Mouse (Mus musculus): ENCODE data around the gene Josd2. TPM values are rescaled to one million over a fixed set of nuclear protein-coding genes. Genes with fewer than 3 reads are reported as not detected.

Josd2 gene
- polyA plus RNA-seq, 1 experiment from 2014 or later: 134 TPM

DNA sequence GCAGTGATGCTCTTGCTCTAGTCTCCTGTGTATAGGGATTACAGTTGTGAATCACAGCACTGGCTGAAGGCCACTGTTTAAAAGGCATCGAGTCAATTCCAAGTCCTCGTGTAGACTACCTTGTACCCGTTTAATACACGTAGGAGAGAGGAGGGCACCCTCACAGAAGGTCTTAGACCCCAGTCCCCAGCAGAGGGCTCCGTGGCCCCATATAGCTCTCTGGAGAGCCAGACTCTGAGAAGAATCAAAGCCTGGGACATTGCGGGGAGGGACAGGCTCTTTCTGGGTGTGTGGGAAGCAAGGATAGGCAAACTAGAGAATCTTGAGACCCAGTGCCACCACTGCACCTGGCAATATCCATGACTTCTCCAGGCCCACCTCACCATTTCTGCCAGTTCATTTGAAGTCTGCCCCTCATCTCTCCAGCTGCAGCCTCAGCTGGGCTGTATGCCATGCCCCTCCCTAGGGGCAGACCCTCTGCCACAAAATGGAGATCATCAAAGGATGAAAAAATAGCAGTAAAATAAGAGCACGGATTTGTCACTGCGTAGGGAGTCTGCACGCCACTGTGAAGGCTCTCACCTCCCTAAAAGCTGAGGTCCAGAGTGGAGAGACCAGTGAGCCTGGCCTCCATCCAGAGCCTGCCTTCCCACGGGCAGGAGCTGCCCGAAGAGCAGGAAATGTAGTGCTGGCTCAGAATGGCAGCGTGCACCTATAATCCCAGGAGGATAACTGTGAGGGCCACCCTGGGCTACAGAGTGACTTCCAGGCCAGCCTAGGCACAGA lies 21.5 kb upstream of the Josd2 start:
- Histone ChIP-seq H3K9me3 (replicated peaks) (no peaks in the 10 kb centered on the region), H3K9ac (no peak overlapping the region), H3K36me3 (0 out of 2 replicates have a peak, but pooled peaks cover 3% of the 10 kb centered on the region), H3K4me2 (no peak overlapping the region), H3K27ac (peak overlapping the region; percentile 19; the same call in 1 of the 2 replicates), H3K27me3 (peaks cover 49% of the 10 kb centered on the region), H3K4me3 (no peak overlapping the region), H3K4me1 (replicated peaks) (peaks cover 49% of the 10 kb centered on the region)
- WGBS: 30% methylated on average over 12 of the region's 12 CpGs
- no peak for ATAC-seq (replicated peaks; ENCODE audit: insufficient number of reproducible peaks, insufficient read depth, low FRiP score, low read depth)

DNA sequence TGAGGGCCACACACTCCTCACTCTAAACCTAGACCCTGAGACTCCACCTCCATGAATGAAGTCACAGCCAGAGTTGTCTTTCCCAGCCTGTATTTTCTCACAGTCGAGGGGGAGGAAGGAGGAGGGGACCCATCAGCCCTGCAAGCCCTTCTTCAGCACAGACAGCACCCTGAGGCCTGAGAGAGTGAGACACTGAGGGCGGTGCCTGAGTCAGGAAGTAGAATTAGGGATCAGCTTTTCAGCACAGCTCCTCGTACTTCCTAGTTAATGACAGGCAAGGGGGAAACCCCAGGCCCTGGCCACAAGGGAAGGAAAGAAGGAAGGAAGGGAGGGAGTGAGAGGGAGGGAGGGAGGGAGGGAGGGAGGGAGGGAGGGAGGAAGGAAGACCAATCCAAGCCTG lies 14.5 kb upstream of the Josd2 start:
- H3K4me3 ChIP-seq: no peak overlapping the region
- no peaks in the 10 kb centered on the region for H3K36me3 ChIP-seq
- no peak overlapping the region; the same call in 1 of the 2 replicates for H3K27ac ChIP-seq
- no peak overlapping the region for H3K4me2 ChIP-seq
- H3K27me3 ChIP-seq: no peaks in the 10 kb centered on the region
- 21% methylated on average over 3 of the region's 3 CpGs for WGBS
- H3K9me3 ChIP-seq (replicated peaks): no peaks in the 10 kb centered on the region
- peaks cover 6% of the 10 kb centered on the region for H3K4me1 ChIP-seq (replicated peaks)
- peak; percentile 38; the same call in 1 of the 2 replicates for ATAC-seq (replicated peaks; ENCODE audit: insufficient number of reproducible peaks, insufficient read depth, low FRiP score, low read depth)
- H3K9ac ChIP-seq: peak overlapping the region; percentile 31; the same call in 1 of the 2 replicates

DNA sequence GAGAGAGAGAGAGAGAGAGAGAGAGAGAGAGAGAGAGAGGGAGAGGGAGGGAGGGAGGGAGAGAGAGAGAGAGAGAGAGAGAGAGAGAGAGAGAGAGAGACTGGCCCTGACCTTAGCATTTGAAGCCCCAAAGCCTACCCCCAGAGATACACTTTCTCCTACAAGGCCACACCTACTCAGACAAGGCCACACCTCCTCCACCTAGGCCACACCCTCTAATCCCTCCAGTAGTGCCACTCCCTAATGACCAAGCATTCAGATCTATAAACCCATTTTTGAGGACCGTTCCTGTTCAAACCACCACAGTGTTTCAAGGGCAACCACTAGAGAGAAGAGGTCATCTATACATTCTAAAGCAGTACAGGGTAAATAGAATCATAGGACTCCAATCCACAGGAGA lies 11.5 kb upstream of the Josd2 start:
- H3K4me3 ChIP-seq: no peak overlapping the region
- no peak overlapping the region for H3K9ac ChIP-seq
- peaks cover 2% of the 10 kb centered on the region; the same call in 1 of the 2 replicates for H3K36me3 ChIP-seq
- no peak for ATAC-seq (replicated peaks; ENCODE audit: insufficient number of reproducible peaks, insufficient read depth, low FRiP score, low read depth)
- H3K27me3 ChIP-seq: peaks cover 22% of the 10 kb centered on the region
- WGBS: 86% methylated on average over 1 of the region's 1 CpGs
- H3K4me1 ChIP-seq (replicated peaks): peaks cover 6% of the 10 kb centered on the region
- no peak overlapping the region for H3K27ac ChIP-seq
- no peaks in the 10 kb centered on the region; the same call in 1 of the 2 replicates for H3K9me3 ChIP-seq (replicated peaks)
- no peak overlapping the region for H3K4me2 ChIP-seq

DNA sequence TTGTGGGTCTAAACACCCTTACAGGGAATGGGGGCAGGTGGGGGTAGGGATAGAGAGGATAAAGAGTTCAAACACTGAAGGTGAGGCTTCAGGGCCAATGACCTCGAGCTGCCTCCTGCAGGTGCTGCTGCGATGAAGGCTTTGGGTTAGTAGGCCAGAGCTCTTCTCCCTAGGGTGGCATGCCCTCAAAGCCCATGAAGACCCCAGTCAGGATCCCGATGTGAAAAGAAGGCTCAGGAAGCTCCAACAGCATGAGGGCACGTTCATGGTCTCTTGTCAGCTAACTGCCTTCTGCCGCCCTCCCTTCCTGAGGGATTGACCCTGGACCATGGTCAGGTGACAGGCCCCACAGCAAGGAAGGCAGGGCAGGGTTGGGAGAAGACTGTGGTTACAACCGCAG lies 7.7 kb upstream of the Josd2 start:
- Histone ChIP-seq H3K4me1 (replicated peaks) (peaks cover 15% of the 10 kb centered on the region), H3K4me2 (no peak overlapping the region), H3K27me3 (peaks cover 47% of the 10 kb centered on the region), H3K27ac (no peak overlapping the region), H3K9ac (no peak overlapping the region), H3K9me3 (replicated peaks) (no peaks in the 10 kb centered on the region; the same call in 1 of the 2 replicates), H3K36me3 (peaks cover 9% of the 10 kb centered on the region; the same call in 1 of the 2 replicates), H3K4me3 (no peak overlapping the region)
- 71% methylated on average over 6 of the region's 6 CpGs for WGBS
- ATAC-seq (replicated peaks; ENCODE audit: insufficient number of reproducible peaks, insufficient read depth, low FRiP score, low read depth): no peak

DNA sequence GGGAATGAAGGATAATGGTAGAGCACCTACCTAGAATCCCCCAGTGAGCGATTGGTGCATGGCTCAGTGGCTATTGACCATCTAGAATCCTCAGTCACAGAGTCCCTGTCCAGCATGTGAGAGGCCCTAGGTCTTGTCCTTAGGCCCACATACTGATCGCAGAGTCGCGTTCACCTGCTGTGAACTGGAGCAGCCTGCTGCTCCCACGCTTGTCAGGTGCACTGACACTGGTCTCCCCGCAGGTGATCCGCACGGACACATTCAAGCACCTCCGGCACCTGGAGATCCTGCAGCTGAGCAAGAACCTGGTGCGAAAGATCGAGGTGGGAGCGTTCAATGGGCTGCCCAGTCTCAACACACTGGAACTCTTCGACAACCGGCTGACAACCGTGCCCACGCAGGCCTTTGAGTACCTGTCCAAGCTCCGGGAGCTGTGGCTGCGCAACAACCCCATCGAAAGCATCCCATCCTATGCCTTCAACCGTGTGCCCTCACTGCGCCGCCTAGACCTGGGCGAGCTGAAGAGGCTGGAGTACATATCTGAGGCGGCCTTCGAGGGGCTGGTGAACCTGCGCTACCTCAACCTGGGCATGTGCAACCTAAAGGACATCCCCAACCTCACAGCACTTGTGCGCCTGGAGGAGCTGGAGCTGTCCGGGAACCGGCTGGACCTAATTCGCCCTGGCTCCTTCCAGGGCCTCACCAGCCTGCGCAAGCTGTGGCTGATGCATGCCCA lies 6.8 kb upstream of the Josd2 start:
- Histone ChIP-seq H3K27ac (no peak overlapping the region), H3K36me3 (peaks cover 9% of the 10 kb centered on the region; the same call in 1 of the 2 replicates), H3K27me3 (peaks cover 47% of the 10 kb centered on the region), H3K9ac (no peak overlapping the region), H3K9me3 (replicated peaks) (no peaks in the 10 kb centered on the region; the same call in 1 of the 2 replicates), H3K4me1 (replicated peaks) (peaks cover 15% of the 10 kb centered on the region), H3K4me3 (no peak overlapping the region), H3K4me2 (no peak overlapping the region)
- ATAC-seq (replicated peaks; ENCODE audit: insufficient number of reproducible peaks, insufficient read depth, low FRiP score, low read depth): no peak
- 80% methylated on average over 31 of the region's 31 CpGs for WGBS

DNA sequence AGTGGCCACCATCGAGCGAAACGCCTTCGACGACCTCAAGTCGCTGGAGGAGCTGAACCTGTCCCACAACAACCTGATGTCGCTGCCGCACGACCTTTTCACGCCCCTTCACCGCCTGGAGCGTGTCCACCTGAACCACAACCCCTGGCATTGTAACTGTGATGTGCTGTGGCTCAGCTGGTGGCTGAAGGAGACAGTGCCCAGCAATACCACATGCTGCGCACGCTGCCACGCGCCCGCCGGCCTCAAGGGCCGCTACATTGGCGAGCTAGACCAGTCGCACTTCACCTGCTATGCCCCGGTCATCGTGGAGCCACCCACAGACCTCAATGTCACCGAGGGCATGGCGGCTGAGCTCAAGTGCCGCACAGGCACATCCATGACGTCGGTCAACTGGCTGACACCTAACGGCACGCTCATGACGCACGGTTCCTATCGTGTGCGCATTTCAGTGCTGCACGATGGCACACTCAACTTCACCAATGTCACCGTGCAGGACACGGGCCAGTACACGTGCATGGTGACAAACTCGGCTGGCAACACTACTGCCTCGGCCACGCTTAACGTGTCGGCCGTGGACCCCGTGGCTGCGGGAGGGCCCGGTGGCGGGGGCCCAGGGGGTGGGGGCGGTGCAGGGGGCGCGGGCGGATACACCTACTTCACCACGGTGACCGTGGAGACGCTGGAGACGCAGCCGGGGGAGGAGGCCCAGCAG lies 6.1 kb upstream of the Josd2 start:
- 62% methylated on average over 57 of the region's 57 CpGs for WGBS
- no peak for ATAC-seq (replicated peaks; ENCODE audit: insufficient number of reproducible peaks, insufficient read depth, low FRiP score, low read depth)
- no peak overlapping the region for H3K4me3 ChIP-seq
- H3K9ac ChIP-seq: no peak overlapping the region
- H3K36me3 ChIP-seq: peaks cover 9% of the 10 kb centered on the region; the same call in 1 of the 2 replicates
- no peak overlapping the region for H3K4me2 ChIP-seq
- peaks cover 47% of the 10 kb centered on the region for H3K27me3 ChIP-seq
- H3K4me1 ChIP-seq (replicated peaks): peaks cover 15% of the 10 kb centered on the region
- no peak overlapping the region for H3K27ac ChIP-seq
- H3K9me3 ChIP-seq (replicated peaks): no peaks in the 10 kb centered on the region; the same call in 1 of the 2 replicates

DNA sequence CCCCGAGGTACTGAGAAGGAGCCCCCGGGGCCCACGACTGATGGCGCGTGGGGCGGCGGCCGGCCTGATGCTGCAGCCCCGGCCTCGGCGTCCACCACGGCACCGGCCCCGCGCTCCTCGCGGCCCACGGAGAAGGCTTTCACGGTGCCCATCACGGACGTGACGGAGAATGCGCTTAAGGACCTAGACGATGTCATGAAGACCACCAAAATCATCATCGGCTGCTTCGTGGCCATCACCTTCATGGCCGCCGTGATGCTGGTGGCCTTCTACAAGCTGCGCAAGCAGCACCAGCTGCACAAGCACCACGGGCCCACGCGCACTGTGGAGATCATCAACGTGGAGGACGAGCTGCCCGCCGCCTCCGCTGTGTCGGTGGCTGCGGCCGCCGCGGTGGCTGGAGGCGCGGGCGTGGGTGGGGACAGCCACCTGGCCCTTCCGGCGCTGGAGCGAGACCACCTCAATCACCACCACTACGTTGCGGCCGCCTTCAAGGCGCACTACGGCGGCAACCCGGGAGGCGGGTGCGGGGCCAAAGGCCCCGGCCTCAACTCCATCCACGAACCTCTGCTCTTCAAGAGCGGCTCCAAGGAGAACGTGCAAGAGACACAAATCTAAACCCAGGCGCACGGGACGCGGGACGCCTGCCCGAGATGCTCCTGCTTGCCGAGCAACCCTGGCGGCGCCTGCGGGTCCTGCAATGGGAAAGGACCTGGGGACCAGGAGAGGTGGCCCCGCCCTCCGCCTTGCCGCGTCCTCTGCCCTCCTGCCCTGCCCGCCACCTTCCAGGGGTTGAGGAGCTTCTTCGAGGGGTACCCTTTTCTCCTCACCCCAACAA lies 5.3 kb upstream of the Josd2 start:
- H3K27me3 ChIP-seq: peaks cover 47% of the 10 kb centered on the region
- H3K4me1 ChIP-seq (replicated peaks): peaks cover 22% of the 10 kb centered on the region
- H3K27ac ChIP-seq: no peak overlapping the region
- peak overlapping the region; percentile 32 for H3K4me3 ChIP-seq
- ATAC-seq (replicated peaks; ENCODE audit: insufficient number of reproducible peaks, insufficient read depth, low FRiP score, low read depth): no peak
- H3K9ac ChIP-seq: 0 out of 2 replicates have a peak overlapping the region, but pooled peaks have one; percentile 43
- H3K4me2 ChIP-seq: peak overlapping the region; percentile 55
- WGBS: 24% methylated on average over 77 of the region's 77 CpGs
- peaks cover 9% of the 10 kb centered on the region; the same call in 1 of the 2 replicates for H3K36me3 ChIP-seq
- H3K9me3 ChIP-seq (replicated peaks): no peaks in the 10 kb centered on the region; the same call in 1 of the 2 replicates

DNA sequence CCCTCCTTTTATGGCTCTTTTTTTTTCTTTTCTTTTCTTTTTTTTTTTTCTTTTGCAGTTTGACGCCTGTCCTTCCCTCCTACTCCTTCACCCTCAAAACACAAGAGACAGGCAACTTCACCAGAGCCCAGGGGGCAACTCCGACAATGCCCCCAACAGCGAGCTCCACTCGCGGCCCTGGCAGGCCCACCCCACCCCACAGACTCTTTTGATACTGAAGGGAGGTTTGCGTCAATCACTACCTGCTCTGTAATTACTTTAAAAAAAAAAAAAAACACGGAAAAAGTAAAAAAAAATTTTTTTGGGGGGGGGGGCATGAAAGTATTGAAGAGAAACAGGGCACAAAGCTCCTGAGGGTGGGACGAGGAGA lies 4.7 kb upstream of the Josd2 start:
- peaks cover 24% of the 10 kb centered on the region for H3K4me1 ChIP-seq (replicated peaks)
- 31% methylated on average over 8 of the region's 8 CpGs for WGBS
- H3K9me3 ChIP-seq (replicated peaks): no peaks in the 10 kb centered on the region; the same call in 1 of the 2 replicates
- H3K4me3 ChIP-seq: peak overlapping the region; percentile 32; the same call in 1 of the 2 replicates
- peak overlapping the region; percentile 55; the same call in 1 of the 2 replicates for H3K4me2 ChIP-seq
- H3K27ac ChIP-seq: no peak overlapping the region
- H3K36me3 ChIP-seq: peaks cover 9% of the 10 kb centered on the region; the same call in 1 of the 2 replicates
- peaks cover 47% of the 10 kb centered on the region for H3K27me3 ChIP-seq
- no peak overlapping the region for H3K9ac ChIP-seq
- no peak for ATAC-seq (replicated peaks; ENCODE audit: insufficient number of reproducible peaks, insufficient read depth, low FRiP score, low read depth)

DNA sequence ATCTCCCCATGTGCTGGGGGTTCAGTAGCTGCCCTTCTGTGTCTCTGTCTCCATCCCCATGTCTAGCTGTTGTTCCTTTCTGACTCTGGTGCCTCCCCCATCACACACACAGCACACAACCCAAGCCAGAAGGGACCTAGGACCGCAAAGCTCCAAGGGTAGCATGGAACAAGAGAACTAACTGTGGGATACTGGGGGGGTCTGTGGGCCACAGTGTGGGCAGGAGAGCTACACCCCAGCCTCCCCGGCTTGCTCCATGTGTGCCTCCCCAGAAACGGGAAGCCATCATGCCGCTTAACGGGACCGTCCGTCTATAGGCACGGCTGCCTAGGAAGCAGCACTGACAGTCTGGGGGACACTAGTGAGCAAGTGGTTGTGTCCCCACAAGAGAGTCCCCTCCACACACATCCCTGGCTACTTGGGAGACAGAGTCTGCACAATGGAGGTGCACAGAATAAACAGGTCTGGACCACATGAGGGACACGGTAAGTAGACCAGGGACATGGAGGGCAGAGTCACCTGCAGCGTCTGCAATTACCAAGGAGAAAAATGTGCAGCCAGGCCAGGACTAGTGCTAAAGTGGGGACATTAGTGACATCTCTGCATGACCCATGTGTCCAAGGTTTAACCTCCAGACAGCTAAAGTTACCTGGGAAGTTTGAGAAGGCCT lies 4.1 kb upstream of the Josd2 start:
- H3K36me3 ChIP-seq: peaks cover 9% of the 10 kb centered on the region; the same call in 1 of the 2 replicates
- H3K4me1 ChIP-seq (replicated peaks): peaks cover 29% of the 10 kb centered on the region
- no peaks in the 10 kb centered on the region; the same call in 1 of the 2 replicates for H3K9me3 ChIP-seq (replicated peaks)
- H3K9ac ChIP-seq: no peak overlapping the region
- H3K27me3 ChIP-seq: peaks cover 47% of the 10 kb centered on the region
- no peak overlapping the region for H3K27ac ChIP-seq
- no peak overlapping the region for H3K4me2 ChIP-seq
- 82% methylated on average over 10 of the region's 10 CpGs for WGBS
- ATAC-seq (replicated peaks; ENCODE audit: insufficient number of reproducible peaks, insufficient read depth, low FRiP score, low read depth): no peak
- H3K4me3 ChIP-seq: no peak overlapping the region

DNA sequence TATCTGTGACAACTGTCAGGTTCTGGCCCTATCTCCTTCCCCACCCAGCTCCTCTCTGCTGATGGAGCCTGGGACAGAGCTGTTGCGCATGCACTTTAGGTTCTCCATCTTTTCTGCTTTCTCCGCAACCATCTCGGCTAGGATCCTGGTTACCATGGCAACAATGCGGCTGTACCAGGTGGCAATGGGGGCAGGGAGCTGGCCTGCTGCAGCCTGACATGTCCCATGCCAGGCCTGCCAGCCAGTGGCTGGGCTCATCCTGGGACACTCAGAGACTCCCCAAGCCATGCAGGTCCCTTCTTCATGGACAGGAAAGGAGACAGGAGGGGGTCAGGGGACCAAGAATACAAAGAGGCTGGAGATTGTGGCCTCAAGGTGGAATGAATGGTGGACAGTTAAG lies 3.3 kb upstream of the Josd2 start:
- peaks cover 9% of the 10 kb centered on the region; the same call in 1 of the 2 replicates for H3K36me3 ChIP-seq
- no peak overlapping the region for H3K27ac ChIP-seq
- no peaks in the 10 kb centered on the region for H3K9me3 ChIP-seq (replicated peaks)
- H3K4me2 ChIP-seq: no peak overlapping the region
- peaks cover 42% of the 10 kb centered on the region for H3K27me3 ChIP-seq
- peaks cover 37% of the 10 kb centered on the region for H3K4me1 ChIP-seq (replicated peaks)
- no peak for ATAC-seq (replicated peaks; ENCODE audit: insufficient number of reproducible peaks, insufficient read depth, low FRiP score, low read depth)
- no peak overlapping the region for H3K9ac ChIP-seq
- WGBS: 37% methylated on average over 4 of the region's 4 CpGs
- no peak overlapping the region for H3K4me3 ChIP-seq

Measured in heart, embryonic 15.5 days (tissue).